Mouse (Mus musculus) bone marrow, adult 2 months (tissue): Measurements from ENCODE around the gene Mafk. TPM values are rescaled to one million over a fixed set of nuclear protein-coding genes. Genes with fewer than 3 reads are reported as not detected.
"Not testable (repeated sequence)": the region's sequence is repeated elsewhere in the genome, so short reads cannot be mapped to it uniquely, and the experiment has no call there.

ENCODE experiments used
- H3K27ac ChIP-seq: fragments of 200-500 bp; 2 replicates; pipeline ENCODE4 v1.5.1; 2012; ENCODE audit warnings: low read depth, mild to moderate bottlenecking, control low read depth, inconsistent platforms, low read length; ENCODE audit not compliant: control insufficient read depth, poor library complexity, insufficient read depth
- H3K4me1 ChIP-seq: fragments of 200-500 bp; 2 replicates; pipeline ENCODE4 v1.6.1; 2011; ENCODE audit warnings: low read length; ENCODE audit not compliant: control insufficient read depth, insufficient read depth
- H3K4me3 ChIP-seq: fragments of 200-500 bp; replicated peaks from 2 replicates; pipeline ENCODE3; 2011; ENCODE audit warnings: mild to moderate bottlenecking, low read depth, low read length, control low read depth; ENCODE audit not compliant: control insufficient read depth
- CTCF ChIP-seq: fragments of 200-500 bp; IDR thresholded peaks from 2 replicates; pipeline ENCODE4 v1.5.1; 2011; ENCODE audit warnings: low read length, control low read depth; ENCODE audit not compliant: control insufficient read depth, insufficient read depth
- POLR2A ChIP-seq: fragments of 200-500 bp; IDR thresholded peaks from 2 replicates; pipeline ENCODE4 v1.6.1; 2011; ENCODE audit warnings: low read depth, mild to moderate bottlenecking, control low read depth, low read length, borderline replicate concordance; ENCODE audit not compliant: control insufficient read depth
- WGBS: fragments of 180-500 bp; shearing (Covaris S2); methylation state at CpG from one replicate; pipeline ENCODE4 v1.1.7; 2018; 5-methylcytosine and 5-hydroxymethylcytosine counted together
- polyA plus RNA-seq: library from polyadenylated mRNA; stranded (reverse); fragments of >200 nt; gene quantifications from 2 replicates; pipeline ENCODE4 v1.2.4, GENCODE M21; 2011; ENCODE audit warnings: low replicate concordance; ENCODE audit not compliant: missing spikeins, insufficient read depth, insufficient read length

Gene Mafk
- polyA plus RNA-seq: 37.3 and 53.2 TPM in 2 replicates

GRCm38 (mm10) chr5:139791227-139792158, at the start of gene Mafk:
TSS of gene Mafk (plus strand) at chr5:139791513.
- WGBS: under 1% methylated on average over 92 of the region's 92 CpGs
- Histone ChIP-seq H3K4me1 (peaks cover 23% of the 10 kb centered on the region), H3K27ac (peak within 1 kb of the TSS; percentile 97), H3K4me3 (peak within 1 kb of the TSS; percentile 96)
- TF ChIP-seq POLR2A (peak; percentile 96; the same call in 1 of the 2 replicates), CTCF (no peak)

GRCm38 (mm10) chr5:139742640-139743039, 48.7 kb upstream of the Mafk start:
- not testable (repeated sequence) for H3K4me1 ChIP-seq, H3K27ac ChIP-seq, H3K4me3 ChIP-seq
- 24% methylated on average over 3 of the region's 3 CpGs for WGBS

DNA sequence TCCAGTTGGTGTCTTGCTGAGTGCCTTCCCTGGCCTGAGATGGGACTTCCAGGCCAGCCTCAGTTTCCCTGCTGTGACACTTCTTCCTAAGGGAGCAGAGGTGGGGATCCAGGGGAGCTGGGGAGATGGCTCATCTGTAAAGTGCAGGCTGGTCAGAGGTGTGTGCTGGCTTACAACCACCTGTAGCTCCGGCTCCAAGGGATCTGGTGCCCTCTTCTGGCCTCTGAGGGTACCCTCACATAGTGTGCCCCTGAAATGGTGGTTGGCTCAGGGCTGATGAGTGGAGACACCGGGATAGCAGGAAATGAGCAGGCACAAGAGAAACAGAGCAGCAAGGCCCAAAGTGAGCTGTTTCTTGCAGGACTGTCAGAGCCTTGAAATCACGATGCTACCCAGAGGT, 45.5 kb upstream of the Mafk start:
- H3K4me3 ChIP-seq: no peak overlapping the region
- WGBS: 4% methylated on average over 3 of the region's 3 CpGs
- H3K4me1 ChIP-seq: no peaks in the 10 kb centered on the region; the same call in 1 of the 2 replicates
- peak; percentile 91 for TF ChIP-seq CTCF
- TF ChIP-seq POLR2A: no peak
- H3K27ac ChIP-seq: no peak overlapping the region

GRCm38 (mm10) chr5:139749413-139750125, 41.7 kb upstream of the Mafk start:
- Histone ChIP-seq H3K27ac (no peak overlapping the region), H3K4me3 (no peak overlapping the region), H3K4me1 (no peaks in the 10 kb centered on the region)
- TF ChIP-seq CTCF (no peak), POLR2A (no peak)
- 82% methylated on average over 16 of the region's 16 CpGs for WGBS

DNA sequence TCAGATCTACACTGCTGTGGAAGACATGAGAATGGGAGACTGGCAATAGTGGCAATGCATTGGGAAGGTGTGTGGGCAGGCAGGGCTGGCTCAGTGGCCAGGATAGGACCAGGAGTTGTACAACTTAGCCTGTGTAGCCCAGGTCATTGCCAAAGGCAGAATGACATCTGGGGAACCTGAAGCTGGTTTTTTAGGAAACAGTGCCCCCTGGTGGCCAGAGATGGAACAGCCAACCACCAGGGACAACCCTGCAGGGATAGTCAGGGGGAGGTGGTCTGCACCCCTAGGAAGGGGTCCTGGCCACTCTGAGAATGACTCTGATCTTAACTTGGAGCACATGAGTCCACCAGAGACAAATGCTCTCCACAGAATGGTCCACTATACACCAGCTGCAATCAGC, 40.8 kb upstream of the Mafk start:
- Histone ChIP-seq H3K27ac (no peak overlapping the region), H3K4me1 (no peaks in the 10 kb centered on the region), H3K4me3 (no peak overlapping the region)
- no peak for TF ChIP-seq POLR2A
- TF ChIP-seq CTCF: peak; percentile 86

DNA sequence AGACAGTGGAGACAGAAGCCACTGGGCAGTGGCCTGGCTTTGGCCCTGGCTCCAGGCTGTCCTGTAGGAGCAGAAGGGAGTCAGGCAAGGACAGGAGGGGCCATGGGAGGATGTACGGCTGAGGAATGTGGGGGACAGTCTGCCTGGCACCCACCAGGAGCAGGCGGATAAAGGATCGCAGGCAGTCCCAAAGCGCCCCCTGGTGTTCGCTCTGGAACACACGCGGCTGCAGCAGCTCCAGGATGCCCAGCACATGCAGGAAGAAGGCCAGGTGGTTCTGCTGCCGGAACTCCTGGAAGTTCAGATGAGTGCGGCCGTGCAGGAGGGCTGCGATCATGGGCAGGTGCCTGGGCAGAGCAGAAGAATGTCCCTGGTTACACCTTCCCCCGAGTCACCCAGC, 36.6 kb upstream of the Mafk start:
- WGBS: 45% methylated on average over 12 of the region's 12 CpGs
- Histone ChIP-seq H3K4me1 (no peaks in the 10 kb centered on the region), H3K27ac (no peak overlapping the region), H3K4me3 (no peak overlapping the region)
- TF ChIP-seq POLR2A (peak; percentile 11; the same call in 1 of the 2 replicates), CTCF (peak; percentile 69)

DNA sequence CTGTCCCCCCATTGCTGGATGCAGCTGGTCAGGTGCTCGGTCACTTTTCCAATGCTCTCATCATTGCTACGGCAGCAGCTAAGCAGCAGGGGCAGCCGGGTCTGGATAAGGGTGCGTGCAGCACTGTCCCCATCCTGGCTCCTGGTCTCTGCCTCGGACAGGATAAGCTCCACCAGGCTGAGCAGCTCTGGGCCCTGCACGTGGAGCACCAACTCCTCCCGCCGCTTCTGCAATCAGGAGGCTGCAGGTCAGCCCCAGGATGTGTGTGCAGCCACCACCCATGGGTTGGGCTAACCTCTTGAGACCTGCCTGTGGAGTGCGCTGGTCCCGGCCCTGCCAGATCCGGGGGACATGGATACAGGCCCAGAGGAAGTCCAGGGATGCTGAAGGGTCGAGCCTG, 35.2 kb upstream of the Mafk start:
- Histone ChIP-seq H3K4me3 (no peak overlapping the region), H3K27ac (no peak overlapping the region), H3K4me1 (no peaks in the 10 kb centered on the region)
- TF ChIP-seq CTCF: no peak
- TF ChIP-seq POLR2A: no peak
- 85% methylated on average over 12 of the region's 12 CpGs for WGBS

GRCm38 (mm10) chr5:139756586-139756985, 34.7 kb upstream of the Mafk start:
- 83% methylated on average over 2 of the region's 2 CpGs for WGBS
- no peak for TF ChIP-seq POLR2A
- no peak for TF ChIP-seq CTCF
- H3K27ac ChIP-seq: no peak overlapping the region
- H3K4me1 ChIP-seq: no peaks in the 10 kb centered on the region
- no peak overlapping the region for H3K4me3 ChIP-seq

- 93% methylated on average over 16 of the region's 16 CpGs for WGBS
- no peak overlapping the region for H3K27ac ChIP-seq
- no peak for TF ChIP-seq CTCF
- TF ChIP-seq POLR2A: no peak
- no peak overlapping the region for H3K4me3 ChIP-seq
- H3K4me1 ChIP-seq: no peaks in the 10 kb centered on the region
Measured at GRCm38 (mm10) chr5:139758096-139758495, 33.2 kb upstream of the Mafk start.
